Mouse (Mus musculus): ENCODE results near the gene 2210016L21Rik. TPM values are rescaled to one million over a fixed set of nuclear protein-coding genes. Genes with fewer than 3 reads are reported as not detected.

The 2210016L21Rik gene
- total and polyA plus RNA-seq, 2 experiments, result 3.0 to 6.1 TPM

DNA sequence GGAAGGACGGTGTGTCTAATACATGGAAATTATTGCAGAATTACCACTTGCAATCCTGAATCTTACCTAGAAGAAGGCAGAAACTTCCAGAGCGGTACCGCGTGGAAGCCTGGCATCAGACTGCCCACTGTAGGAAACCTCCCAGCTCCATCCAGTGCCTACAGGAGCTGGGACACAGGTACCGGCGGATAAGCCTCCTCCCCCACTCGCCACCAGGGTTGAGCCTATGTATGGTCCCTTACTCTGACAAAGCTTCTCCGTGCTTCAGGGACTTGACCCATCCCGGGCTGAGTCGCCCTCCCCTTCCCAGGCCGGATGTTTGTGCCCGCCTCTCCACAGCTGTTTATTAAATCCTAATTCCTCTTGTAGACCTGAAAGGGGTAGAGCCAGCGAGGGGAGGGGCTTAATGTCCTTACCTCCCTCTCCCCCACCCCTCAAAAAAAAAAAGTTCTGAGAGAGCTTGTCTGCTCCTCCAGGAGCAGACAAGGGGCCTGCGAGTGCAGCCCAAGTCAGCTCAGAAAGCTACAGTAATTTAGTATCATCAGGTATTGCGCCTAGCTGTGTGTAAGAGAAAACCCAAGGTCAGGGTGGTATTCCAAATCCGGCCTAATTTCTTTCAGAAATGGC is 38.3 kb downstream of the 2210016L21Rik start:
- TF ChIP-seq POLR2A (IDR thresholded peaks at IDR 0.05; ENCODE audit: extremely low read depth, insufficient read depth, low read length) (no peak), CTCF (IDR thresholded peaks at IDR 0.05; ENCODE audit: low read depth, low read length) (no peak)
- H3K36me3 ChIP-seq (ENCODE audit: control insufficient read depth, insufficient read depth, low read length), result peaks cover 4% of the 10 kb centered on the region; the same call in 1 of the 2 replicates
- 0 out of 2 replicates have a peak overlapping the region, but pooled peaks have one; percentile 1 for H3K9ac ChIP-seq (ENCODE audit: low read depth, low read length)
- 66% methylated on average over 16 of the region's 16 CpGs for WGBS
- H3K79me2 ChIP-seq (ENCODE audit: control insufficient read depth, insufficient read depth, low read length), result no peaks in the 10 kb centered on the region
- no peak for DNase-seq (ENCODE audit: extremely low read depth, low read depth, low spot score)
- H3K27ac ChIP-seq (replicated peaks; ENCODE audit: insufficient read depth, low read depth, low read length), result no peak overlapping the region
- no peak overlapping the region for H3K4me3 ChIP-seq (ENCODE audit: insufficient read depth, low read depth, low read length)
- peaks cover 7% of the 10 kb centered on the region for H3K4me1 ChIP-seq (ENCODE audit: control insufficient read depth, insufficient read depth, low read length)
- H3K27me3 ChIP-seq (ENCODE audit: control insufficient read depth, insufficient read depth, low read length), result no peaks in the 10 kb centered on the region

DNA sequence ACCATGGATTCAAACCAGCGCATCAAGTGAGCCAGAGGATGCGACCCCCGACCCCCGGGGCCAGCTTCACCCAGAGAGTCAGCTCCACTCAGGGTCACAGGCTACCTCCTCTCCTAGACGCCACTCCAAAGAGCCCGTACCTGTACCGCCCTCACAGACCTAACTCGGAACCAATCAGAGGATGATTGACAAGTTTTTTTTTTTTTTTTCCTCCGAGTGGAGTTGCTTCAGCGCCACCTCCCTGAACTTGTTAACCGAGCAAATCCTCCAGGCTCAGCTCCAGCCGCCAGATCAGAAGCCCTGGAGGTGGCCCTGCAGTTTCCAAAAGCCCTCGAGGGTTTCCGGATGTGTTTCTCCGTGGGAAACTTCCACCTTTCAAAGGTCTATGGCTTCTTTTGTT is 40.0 kb downstream of the 2210016L21Rik start:
- WGBS, result 68% methylated on average over 15 of the region's 15 CpGs
- H3K27ac ChIP-seq (replicated peaks; ENCODE audit: insufficient read depth, low read depth, low read length), result no peak overlapping the region
- no peak for DNase-seq (ENCODE audit: extremely low read depth, low read depth, low spot score)
- peaks cover 7% of the 10 kb centered on the region for H3K4me1 ChIP-seq (ENCODE audit: control insufficient read depth, insufficient read depth, low read length)
- H3K9ac ChIP-seq (ENCODE audit: low read depth, low read length), result no peak overlapping the region
- no peaks in the 10 kb centered on the region for H3K27me3 ChIP-seq (ENCODE audit: control insufficient read depth, insufficient read depth, low read length)
- no peaks in the 10 kb centered on the region for H3K79me2 ChIP-seq (ENCODE audit: control insufficient read depth, insufficient read depth, low read length)
- TF ChIP-seq POLR2A (IDR thresholded peaks at IDR 0.05; ENCODE audit: extremely low read depth, insufficient read depth, low read length), result no peak
- TF ChIP-seq CTCF (IDR thresholded peaks at IDR 0.05; ENCODE audit: low read depth, low read length), result no peak
- H3K4me3 ChIP-seq (ENCODE audit: insufficient read depth, low read depth, low read length), result no peak overlapping the region
- no peaks in the 10 kb centered on the region for H3K36me3 ChIP-seq (ENCODE audit: control insufficient read depth, insufficient read depth, low read length)

DNA sequence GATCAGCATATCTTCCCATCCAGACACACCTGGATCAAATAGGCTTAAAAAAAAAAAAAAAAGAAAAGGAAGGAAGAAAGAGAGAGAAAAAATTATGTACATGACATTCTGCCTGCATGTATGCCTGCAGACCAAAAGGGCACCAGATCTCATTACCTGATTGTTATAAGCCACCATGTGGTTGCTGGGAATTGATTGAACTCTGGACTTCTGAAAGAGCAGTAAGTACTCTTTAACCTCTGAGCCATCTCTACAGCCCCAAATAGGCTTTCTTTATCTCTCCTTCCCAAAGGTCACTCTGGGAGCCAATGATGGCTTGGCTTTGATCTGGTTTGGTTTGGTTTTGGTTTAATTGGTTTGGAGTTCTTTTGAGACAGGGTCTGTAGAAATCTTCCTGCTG is 43.1 kb downstream of the 2210016L21Rik start:
- H3K27ac ChIP-seq (replicated peaks; ENCODE audit: insufficient read depth, low read depth, low read length), result peak overlapping the region; percentile 21; the same call in 1 of the 2 replicates
- no peak for TF ChIP-seq POLR2A (IDR thresholded peaks at IDR 0.05; ENCODE audit: extremely low read depth, insufficient read depth, low read length)
- no peak for TF ChIP-seq CTCF (IDR thresholded peaks at IDR 0.05; ENCODE audit: low read depth, low read length)
- no peaks in the 10 kb centered on the region for H3K36me3 ChIP-seq (ENCODE audit: control insufficient read depth, insufficient read depth, low read length)
- peaks cover 7% of the 10 kb centered on the region for H3K4me1 ChIP-seq (ENCODE audit: control insufficient read depth, insufficient read depth, low read length)
- H3K27me3 ChIP-seq (ENCODE audit: control insufficient read depth, insufficient read depth, low read length), result no peaks in the 10 kb centered on the region
- H3K79me2 ChIP-seq (ENCODE audit: control insufficient read depth, insufficient read depth, low read length), result no peaks in the 10 kb centered on the region
- no peak overlapping the region for H3K4me3 ChIP-seq (ENCODE audit: insufficient read depth, low read depth, low read length)
- H3K9ac ChIP-seq (ENCODE audit: low read depth, low read length), result no peak overlapping the region
- peak; percentile 87 for DNase-seq (ENCODE audit: extremely low read depth, low read depth, low spot score)

DNA sequence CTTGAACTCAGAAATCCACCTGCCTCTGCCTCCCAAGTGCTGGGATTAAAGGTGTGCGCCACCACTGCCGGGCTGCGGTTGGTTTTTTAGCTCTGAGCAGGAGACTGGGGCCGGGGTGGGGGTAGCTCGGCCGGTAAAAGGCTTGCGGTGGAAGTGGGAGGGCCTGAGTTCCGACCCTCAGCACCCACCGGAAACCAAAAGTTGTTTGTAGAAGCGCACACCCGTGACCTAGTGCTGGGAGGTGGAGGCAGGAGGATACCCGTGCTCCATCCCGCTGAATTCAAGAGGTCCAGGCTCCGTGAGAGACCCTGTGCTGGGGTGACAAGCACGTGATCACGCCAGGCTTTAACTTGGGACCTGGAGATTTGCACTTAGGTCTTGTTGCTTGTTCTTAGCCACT is 54.5 kb downstream of the 2210016L21Rik start:
- 79% methylated on average over 16 of the region's 16 CpGs for WGBS

DNA sequence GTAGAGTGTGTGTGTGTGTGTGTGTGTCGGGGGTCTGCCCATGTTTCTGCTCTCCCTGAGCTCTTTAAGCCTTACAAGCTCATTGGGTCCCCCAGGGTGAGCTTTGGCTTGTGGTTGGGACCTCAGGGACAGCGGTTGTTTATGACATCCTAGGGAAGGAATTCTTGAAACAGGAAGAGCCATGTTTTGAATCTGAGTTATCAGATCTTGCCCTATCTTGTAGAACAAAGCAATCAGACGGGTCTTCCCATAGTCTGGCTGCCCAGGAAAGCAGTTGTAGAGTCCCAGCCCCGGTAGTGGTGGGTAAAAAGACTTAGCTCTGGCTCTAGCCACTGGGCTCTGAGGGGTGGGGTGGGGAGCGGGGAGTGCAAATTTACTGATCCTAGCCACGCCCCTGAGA is 55.4 kb downstream of the 2210016L21Rik start:
- H3K27ac ChIP-seq (replicated peaks; ENCODE audit: insufficient read depth, low read depth, low read length), result no peak overlapping the region
- H3K4me3 ChIP-seq (ENCODE audit: insufficient read depth, low read depth, low read length), result no peak overlapping the region
- H3K27me3 ChIP-seq (ENCODE audit: control insufficient read depth, insufficient read depth, low read length), result no peaks in the 10 kb centered on the region
- no peaks in the 10 kb centered on the region for H3K4me1 ChIP-seq (ENCODE audit: control insufficient read depth, insufficient read depth, low read length)
- H3K9ac ChIP-seq (ENCODE audit: low read depth, low read length), result no peak overlapping the region
- H3K36me3 ChIP-seq (ENCODE audit: control insufficient read depth, insufficient read depth, low read length), result no peaks in the 10 kb centered on the region
- WGBS, result 71% methylated on average over 6 of the region's 6 CpGs
- no peaks in the 10 kb centered on the region for H3K79me2 ChIP-seq (ENCODE audit: control insufficient read depth, insufficient read depth, low read length)
- no peak for DNase-seq (ENCODE audit: extremely low read depth, low read depth, low spot score)
- TF ChIP-seq POLR2A (IDR thresholded peaks at IDR 0.05; ENCODE audit: extremely low read depth, insufficient read depth, low read length), result no peak
- TF ChIP-seq CTCF (IDR thresholded peaks at IDR 0.05; ENCODE audit: low read depth, low read length), result no peak

More for the DNA sequence above, 54.5 kb downstream of the 2210016L21Rik start:
- Histone ChIP-seq H3K9ac (ENCODE audit: low read depth, low read length) (no peak overlapping the region), H3K27ac (replicated peaks; ENCODE audit: insufficient read depth, low read depth, low read length) (no peak overlapping the region), H3K79me2 (ENCODE audit: control insufficient read depth, insufficient read depth, low read length) (no peaks in the 10 kb centered on the region), H3K4me3 (ENCODE audit: insufficient read depth, low read depth, low read length) (no peak overlapping the region), H3K4me1 (ENCODE audit: control insufficient read depth, insufficient read depth, low read length) (no peaks in the 10 kb centered on the region), H3K27me3 (ENCODE audit: control insufficient read depth, insufficient read depth, low read length) (no peaks in the 10 kb centered on the region), H3K36me3 (ENCODE audit: control insufficient read depth, insufficient read depth, low read length) (no peaks in the 10 kb centered on the region)
- TF ChIP-seq POLR2A (IDR thresholded peaks at IDR 0.05; ENCODE audit: extremely low read depth, insufficient read depth, low read length), result no peak
- TF ChIP-seq CTCF (IDR thresholded peaks at IDR 0.05; ENCODE audit: low read depth, low read length), result no peak
- no peak for DNase-seq (ENCODE audit: extremely low read depth, low read depth, low spot score)

Other genes starting within 250 kb of the 2210016L21Rik start
- 0.83 and 1.4 TPM in 2 replicates for gene Tchp, start 234.4 kb upstream of the 2210016L21Rik start, total RNA-seq (2014; rRNA removed)
- 2.1 and 4.0 TPM in 2 replicates for gene Tchp, start 234.4 kb upstream of the 2210016L21Rik start, polyA plus RNA-seq (2012; rRNA removed)
- gene Ankrd13a, start 167.5 kb upstream of the 2210016L21Rik start, total RNA-seq (2014; rRNA removed), result 11.4 and 14.7 TPM in 2 replicates
- gene Ankrd13a, start 167.5 kb upstream of the 2210016L21Rik start, polyA plus RNA-seq (2012; rRNA removed), result 15.9 and 19.1 TPM in 2 replicates
- 11.0 and 13.2 TPM in 2 replicates for gene Git2, start 166.6 kb upstream of the 2210016L21Rik start, total RNA-seq (2014; rRNA removed)
- 11.1 and 11.8 TPM in 2 replicates for gene Git2, start 166.6 kb upstream of the 2210016L21Rik start, polyA plus RNA-seq (2012; rRNA removed)
- gene 1500011B03Rik, start 118.7 kb upstream of the 2210016L21Rik start, total RNA-seq (2014; rRNA removed), result 2.0 and 2.1 TPM in 2 replicates
- gene 1500011B03Rik, start 118.7 kb upstream of the 2210016L21Rik start, polyA plus RNA-seq (2012; rRNA removed), result 4.2 and 7.2 TPM in 2 replicates
- gene 4930519G04Rik, start 88.5 kb upstream of the 2210016L21Rik start, total RNA-seq (2014; rRNA removed), result not detected in 2 replicates
- not detected in 2 replicates for gene 4930519G04Rik, start 88.5 kb upstream of the 2210016L21Rik start, polyA plus RNA-seq (2012; rRNA removed)
- not detected in 2 replicates for gene Gm9936, start 83.5 kb upstream of the 2210016L21Rik start, total RNA-seq (2014; rRNA removed)
- not detected in 2 replicates for gene Gm9936, start 83.5 kb upstream of the 2210016L21Rik start, polyA plus RNA-seq (2012; rRNA removed)
- gene Oasl2, start 45.2 kb upstream of the 2210016L21Rik start, total RNA-seq (2014; rRNA removed), result 4.1 and 6.3 TPM in 2 replicates
- gene Oasl2, start 45.2 kb upstream of the 2210016L21Rik start, polyA plus RNA-seq (2012; rRNA removed), result 1.5 and 4.2 TPM in 2 replicates
- gene Oasl1, start 18.9 kb upstream of the 2210016L21Rik start, total RNA-seq (2014; rRNA removed), result 5.8 and 6.6 TPM in 2 replicates
- 15.4 and 16.8 TPM in 2 replicates for gene Oasl1, start 18.9 kb upstream of the 2210016L21Rik start, polyA plus RNA-seq (2012; rRNA removed)
- gene Hnf1a, start 28.9 kb downstream of the 2210016L21Rik start, total RNA-seq (2014; rRNA removed), result 6.1 and 9.3 TPM in 2 replicates
- 13.5 and 19.2 TPM in 2 replicates for gene Hnf1a, start 28.9 kb downstream of the 2210016L21Rik start, polyA plus RNA-seq (2012; rRNA removed)
- 8.7 and 13.1 TPM in 2 replicates for gene Sppl3, start 69.0 kb downstream of the 2210016L21Rik start, total RNA-seq (2014; rRNA removed)
- 23.7 and 24.0 TPM in 2 replicates for gene Sppl3, start 69.0 kb downstream of the 2210016L21Rik start, polyA plus RNA-seq (2012; rRNA removed)
- gene Gm10401, start 156.1 kb downstream of the 2210016L21Rik start, total RNA-seq (2014; rRNA removed), result not detected in 2 replicates
- 0.17 TPM in 1 of 2 replicates, not detected in the other for gene Gm10401, start 156.1 kb downstream of the 2210016L21Rik start, polyA plus RNA-seq (2012; rRNA removed)
- 140 and 143 TPM in 2 replicates for gene Acads, start 177.2 kb downstream of the 2210016L21Rik start, total RNA-seq (2014; rRNA removed)
- gene Acads, start 177.2 kb downstream of the 2210016L21Rik start, polyA plus RNA-seq (2012; rRNA removed), result 255 and 293 TPM in 2 replicates
- gene Unc119b, start 192.8 kb downstream of the 2210016L21Rik start, total RNA-seq (2014; rRNA removed), result 12.5 and 17.3 TPM in 2 replicates
- gene Unc119b, start 192.8 kb downstream of the 2210016L21Rik start, polyA plus RNA-seq (2012; rRNA removed), result 29.4 and 32.0 TPM in 2 replicates
- gene Mlec, start 216.0 kb downstream of the 2210016L21Rik start, total RNA-seq (2014; rRNA removed), result 33.7 and 44.7 TPM in 2 replicates
- 40.8 and 41.8 TPM in 2 replicates for gene Mlec, start 216.0 kb downstream of the 2210016L21Rik start, polyA plus RNA-seq (2012; rRNA removed)

Measured in liver, adult 2 months (tissue).